Mouse (Mus musculus): ENCODE data around the gene Kif6.

Gene Kif6

DNA sequence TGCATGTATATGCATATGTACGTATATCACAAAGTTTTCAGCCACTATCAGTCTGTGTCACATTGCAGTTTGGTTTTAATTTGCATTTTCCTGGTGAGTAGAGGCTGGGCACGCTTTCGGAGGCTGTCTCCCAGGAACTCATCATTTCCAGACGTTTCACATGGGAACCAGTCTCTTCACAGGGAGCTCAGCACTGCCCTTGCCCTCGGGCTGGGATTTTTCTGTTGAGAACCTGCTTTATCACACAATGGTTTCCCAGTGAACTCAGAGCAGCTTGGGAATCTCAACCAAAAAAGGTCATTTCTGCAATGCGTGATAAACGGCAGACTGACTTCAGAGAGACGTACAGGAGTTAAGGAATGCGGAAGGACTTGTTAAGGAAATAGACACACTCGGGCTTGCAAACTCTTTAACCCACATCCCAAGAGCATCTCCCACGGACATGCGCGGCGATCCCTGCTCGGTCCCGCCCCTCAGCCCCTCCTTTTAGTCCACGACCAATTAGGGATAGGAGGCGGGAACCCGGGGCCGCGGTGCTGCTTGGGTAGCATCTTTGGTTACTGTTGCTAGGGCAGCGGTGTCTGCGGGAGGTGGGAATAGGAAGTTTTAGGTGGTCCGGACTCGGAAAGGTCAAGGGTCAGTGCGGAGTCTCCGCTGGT is at the start of gene Kif6:
Kif6 (plus strand) TSS at position 560 of the 659 bp plus-strand sequence.
- peak; percentile 88 for DNase-seq

DNA sequence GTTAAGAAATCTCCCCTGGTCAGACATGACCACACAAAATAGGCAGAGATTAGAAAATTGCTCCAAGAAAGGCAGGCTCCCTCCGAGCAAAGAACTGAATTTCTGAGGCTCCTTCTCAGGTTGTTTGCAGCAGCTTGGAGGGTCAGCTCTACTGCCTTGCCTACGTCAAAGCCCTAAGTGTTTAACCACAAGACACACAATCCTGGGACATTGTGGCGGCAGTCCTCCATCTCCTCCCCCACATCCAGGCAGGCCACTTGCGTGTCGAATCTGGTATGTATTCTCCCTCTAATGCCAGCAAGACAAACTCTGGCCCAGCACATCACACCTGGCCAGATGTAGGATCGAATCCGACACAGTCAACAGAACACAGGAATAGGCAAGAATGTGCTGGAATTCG is 46.2 kb upstream of the Kif6 start:
- DNase-seq: no peak

DNA sequence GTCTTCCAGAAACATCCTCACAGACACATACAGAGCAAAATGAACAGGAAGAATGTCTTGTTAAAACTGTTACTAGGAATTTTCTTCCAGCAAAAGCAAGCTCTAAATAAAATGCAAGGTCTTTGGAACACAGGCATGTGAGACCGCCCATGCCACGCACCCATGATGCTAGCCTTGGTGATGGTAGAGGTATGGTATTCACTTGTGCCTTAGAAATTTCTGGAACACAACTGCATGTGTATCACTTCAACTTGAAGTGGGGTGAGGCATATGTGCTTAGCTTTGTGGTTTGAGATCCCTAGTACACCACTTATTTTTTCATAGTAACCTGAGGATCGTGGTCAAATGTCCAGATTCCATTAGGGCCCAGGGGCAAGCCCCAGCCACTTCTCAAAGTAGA is 37.6 kb upstream of the Kif6 start:
- no peak for DNase-seq

DNA sequence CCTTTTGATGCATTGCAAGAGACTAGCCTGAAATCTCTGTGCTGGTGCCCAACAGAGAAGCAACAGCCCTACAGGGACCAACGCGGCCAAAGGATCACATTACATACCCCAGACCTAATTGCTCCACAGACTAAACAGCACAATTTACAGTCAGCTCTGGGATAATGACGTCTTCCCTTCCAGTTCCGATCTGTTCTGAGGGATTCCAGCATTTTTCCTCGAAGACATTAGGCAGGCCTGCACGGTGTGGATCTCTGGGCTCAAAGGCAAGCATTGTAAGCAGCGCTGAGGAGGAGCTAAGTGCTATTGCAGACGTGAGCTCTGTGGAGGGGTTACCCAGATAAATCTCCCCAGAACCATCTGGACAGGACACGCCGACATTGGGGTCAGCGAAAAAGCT is 32.5 kb upstream of the Kif6 start:
- DNase-seq: no peak

DNA sequence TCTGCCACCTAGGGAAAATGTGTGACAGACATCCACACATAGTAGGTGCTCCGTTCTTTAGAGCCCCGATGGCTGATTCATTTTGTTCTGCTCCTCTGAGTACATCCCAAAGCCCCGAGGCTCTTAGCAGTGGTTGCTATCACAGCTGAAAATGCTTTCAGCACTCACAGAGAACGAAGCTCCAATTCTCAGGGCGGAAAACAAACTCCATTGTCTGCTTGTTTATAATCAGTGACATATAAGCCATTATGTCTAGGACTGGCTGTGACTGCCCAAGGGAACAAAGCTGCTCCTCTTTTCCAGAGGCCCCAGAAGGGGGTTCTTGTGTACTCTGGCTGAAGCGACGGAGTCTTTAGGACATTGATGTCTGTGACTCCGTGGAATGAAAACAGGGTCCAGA is 24.9 kb upstream of the Kif6 start:
- DNase-seq: no peak

DNA sequence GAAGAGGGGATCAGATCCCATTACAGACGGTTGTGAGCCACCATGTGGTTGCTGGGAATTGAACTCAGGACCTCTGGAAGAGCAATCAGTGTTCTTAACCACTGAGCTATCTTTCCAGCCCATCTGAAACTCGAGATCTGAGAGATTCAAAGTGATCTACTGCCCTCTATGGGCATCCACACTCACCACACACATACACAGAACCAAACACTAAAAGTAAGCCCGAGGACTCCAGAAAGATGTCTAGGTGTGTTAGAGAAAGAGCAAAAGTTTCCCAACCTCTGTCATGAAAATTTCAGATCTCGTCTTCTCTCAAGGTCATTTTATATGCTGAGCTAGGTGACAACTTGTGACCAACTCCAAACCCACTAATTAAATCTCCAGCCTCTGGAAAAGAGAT is 9.5 kb upstream of the Kif6 start:
- no peak for DNase-seq

DNA sequence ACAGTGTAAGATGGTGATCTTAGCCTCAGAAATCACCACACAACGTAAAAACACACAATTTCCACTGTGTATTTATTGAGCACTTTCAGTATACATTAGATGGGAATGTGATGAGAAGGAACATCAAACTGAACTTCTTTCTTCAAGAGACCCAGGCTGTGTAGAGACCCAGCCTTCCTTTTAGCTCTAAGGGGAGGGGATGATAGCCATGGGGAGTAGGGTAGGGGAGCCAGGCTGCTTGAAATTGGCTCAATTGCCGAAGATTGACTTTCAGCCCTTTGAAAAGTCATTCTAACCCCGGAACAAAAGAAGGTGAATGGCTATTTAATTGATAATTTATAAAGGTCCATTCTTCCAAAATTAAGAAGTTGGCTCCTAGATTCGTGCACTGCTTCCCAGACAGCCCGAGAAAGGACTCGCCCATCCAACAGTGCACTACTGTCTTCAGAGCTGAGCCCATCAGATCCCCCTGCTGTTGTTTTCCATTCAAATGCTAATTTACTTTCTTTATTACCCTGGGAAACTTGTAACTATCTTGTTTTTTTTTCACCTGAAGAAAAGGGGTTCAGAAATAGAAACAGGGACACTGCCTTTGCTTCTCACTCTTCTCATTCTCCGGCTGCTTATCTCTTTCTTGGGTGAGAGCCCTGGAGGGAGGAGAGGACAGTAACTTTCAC is 7.4 kb upstream of the Kif6 start:
- DNase-seq: no peak

DNA sequence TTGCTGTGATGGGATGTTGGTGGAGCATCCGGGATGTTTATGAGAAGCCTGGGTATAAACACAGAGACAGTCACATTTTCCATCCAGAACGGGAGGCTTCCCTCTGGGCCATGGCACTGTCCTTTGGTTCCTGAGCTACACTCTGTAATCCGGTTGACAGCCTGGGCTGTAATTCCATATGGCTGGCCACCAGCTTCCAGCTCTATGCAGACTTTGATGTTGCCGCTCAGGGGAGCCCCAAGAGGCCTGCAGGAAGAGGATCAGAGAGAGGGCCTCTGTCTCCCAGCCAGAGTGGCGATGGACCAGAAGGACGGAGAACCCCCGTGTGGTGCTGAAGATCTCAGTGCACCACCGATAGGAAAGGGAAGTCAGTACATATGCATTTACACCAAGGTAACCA is 4.6 kb upstream of the Kif6 start:
- peak; percentile 17 to 21 for DNase-seq

DNA sequence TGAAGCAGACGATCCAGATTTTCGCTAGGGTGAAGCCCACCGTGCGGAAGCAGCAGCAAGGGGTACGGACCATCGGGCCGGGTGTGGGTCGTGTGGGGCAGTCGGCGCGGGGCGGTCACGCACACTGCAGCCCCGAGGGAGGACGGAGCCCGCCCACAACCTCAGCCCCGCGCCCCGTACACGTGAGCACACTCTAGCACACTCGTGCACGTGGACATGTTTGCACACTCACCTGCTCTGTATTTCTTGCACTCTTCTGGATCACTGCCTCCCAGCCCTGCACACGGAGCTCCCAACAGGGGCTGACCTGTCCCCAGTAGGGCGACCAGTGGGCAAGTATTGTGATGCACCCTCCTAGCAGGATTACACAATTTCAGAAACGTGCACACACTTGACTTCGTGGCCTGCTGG is 310 bp downstream of the Kif6 start:
- DNase-seq: no peak

DNA sequence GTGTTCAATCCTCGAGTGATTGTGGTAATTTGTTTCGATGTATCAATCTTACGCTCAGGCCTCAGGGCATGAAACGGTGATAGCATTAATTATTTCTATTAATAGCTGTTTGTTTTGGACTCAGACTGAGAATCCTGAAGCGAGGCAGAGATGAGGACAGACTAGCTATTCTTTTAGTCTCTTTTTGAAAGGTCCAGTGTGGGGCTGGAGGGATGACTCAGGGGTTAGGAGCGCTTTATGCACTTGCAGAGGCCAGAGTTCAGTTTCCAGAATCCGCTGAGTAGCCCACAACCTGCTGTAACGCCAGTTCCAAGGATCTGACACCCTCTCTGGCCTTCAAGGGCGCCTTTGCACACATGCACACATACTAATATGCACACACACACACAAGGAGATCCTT is 9.6 kb downstream of the Kif6 start:
- DNase-seq: no peak

DNA sequence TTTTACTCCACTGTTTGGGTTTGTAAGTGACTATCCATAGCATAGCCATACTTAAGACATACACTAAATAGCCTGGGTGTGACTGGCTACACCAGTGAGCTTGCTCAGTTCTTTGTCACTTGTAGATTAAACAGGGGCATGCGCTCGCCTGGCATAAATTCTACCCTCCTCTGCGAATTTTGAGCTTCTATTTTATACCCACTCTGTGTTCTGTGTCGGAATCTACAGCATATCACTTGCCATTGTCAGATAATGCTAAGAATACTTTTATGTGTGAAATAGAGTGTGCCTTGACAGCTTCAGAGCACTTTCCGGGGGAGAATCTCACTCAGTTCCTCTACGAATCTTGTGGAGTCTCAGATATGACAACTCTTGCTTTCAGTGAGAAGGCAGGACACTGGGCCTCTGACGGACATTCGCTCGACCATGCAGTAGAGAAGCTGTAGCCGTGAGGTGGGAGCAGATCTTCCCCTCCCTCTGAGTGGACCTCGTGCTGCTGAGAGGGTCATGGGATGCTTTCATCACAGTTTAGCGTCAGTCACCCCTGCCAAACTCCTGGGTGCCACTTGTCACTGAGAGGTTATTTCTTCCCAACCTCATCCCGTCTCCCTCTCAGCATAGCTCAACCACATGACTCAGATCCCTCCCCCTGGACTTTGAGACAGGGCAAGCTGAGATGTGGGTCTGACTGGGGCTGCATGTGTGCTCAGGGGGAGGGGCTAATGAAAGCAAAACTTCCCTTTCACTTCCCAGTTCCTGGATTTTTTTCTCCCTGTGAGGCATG is 12.3 kb downstream of the Kif6 start:
- DNase-seq: no peak

DNA sequence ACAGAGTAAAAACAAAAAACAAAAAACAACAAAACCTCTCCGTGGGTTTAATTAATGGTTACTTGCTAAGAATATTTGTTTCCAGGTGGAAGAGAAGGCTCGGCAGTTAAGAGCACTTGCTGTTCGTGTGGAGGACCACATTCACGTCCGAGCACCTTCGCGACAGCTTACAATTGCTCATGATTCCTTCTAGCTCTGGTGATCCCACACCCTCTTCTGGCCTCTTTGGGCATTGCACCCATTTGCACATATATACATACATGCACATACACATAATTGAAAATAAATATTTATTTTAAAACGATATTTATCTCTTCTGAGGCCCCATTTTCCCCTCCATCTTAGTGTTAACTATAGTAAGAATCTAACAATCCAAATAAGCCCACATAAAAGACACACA is 13.9 kb downstream of the Kif6 start:
- DNase-seq: peak in 1 of 2 experiments; percentile 36

DNA sequence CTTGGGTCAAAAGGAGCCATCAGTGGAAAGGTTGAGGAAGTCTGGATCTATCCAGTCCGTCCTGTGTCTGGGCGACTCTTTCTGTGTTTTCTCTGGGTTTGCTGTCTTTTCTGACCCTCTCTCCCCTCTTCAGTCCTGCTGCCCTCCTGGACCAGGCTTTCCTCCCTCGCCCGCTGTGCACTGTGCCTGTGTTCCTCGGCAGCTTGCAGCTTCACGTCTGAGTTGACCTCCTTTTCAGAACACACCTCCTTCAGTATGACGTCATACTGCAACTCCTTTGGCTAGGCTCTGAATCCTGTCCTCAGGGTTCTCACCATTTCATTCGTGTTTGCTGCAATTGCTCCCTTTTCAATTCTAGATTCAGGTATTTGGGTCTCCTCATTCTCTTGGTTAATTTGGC is 18.1 kb downstream of the Kif6 start:
- peak; percentile 65 to 76 for DNase-seq

DNA sequence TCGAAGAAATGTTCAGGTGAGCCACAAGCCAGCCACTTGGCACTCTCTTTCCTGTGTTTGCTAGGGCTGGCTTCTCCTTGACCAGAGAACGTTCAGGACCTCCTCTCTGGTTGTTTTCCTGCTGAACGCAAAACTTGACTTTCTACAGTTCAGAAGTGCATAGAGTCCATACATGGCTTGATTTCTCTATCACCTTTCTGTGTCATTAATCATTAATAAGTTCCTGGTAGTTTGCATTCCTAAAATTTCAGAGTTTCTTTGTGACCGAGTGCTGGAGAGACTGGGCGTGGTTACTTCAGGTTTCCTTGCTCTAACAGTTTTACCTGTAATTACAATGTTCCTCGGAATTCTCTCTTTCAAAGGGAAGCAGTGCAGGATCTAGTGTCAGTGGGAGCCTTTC is 27.0 kb downstream of the Kif6 start:
- DNase-seq: no peak

DNA sequence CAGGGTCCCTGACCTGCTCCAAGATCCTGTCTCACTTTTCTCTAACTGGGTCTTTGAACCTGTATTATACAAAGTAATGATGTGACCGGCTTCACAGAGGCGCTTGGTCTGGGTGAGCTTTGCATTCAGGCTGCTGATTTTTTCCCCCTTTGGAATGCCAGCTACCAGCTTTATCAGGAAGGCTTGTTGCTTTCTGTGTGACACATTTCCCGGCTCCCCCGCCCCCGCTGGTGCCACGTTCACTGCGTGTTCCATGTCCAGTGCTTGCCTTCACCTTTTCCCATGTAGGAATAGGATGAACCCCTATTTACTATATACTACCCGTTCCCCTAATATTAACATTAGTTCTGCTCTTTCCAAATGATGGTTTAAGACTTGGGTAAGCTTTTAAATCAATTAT is 27.4 kb downstream of the Kif6 start:
- no peak for DNase-seq

DNA sequence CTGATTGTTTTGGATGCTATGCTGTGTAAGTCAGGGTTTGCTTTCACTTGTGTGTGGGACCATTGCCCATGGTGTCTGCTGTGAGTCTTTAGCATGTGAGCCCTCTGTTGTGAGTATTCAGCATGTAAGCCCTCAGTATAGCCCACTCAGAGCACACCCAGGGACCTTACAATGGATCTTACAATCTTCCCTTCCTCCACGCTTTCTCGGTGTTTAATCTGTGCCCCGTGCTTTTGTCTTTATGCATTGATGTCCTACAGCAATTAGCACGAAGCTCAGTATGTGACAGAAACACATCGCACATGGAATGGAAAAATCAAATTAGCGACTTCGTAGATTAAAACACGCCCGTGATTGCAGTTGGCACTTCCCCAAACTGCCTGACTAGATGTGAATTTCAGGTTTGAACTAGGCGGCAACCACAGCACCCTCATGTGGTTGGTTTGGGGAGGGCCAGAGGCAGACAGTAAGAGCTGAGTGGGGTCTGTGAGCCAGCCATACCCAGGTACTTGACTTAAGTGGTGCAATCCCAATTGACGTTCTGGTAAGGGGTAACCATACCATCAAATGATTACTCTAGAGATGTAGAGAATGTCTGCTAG is 28.1 kb downstream of the Kif6 start:
- DNase-seq: peak; percentile 41 to 50

DNA sequence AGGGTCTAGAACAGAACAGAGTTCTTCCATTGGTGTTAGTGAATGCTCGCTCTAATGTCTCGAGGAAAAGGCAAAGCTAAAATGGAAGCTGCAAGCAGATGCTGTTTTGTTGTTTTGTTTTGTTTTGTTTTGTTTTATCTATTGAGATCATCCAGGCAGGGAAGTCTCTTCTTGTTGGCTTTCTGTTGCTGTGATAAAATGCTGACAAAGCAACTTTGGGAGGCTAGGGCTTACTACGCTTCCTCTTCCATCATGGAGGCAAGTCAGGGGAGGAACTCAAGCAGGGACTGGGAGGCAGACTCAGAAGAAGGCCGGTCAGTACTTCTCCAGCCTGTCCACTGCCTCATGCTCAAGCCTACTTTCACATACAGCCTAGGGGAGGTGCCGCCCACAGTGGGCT is 31.3 kb downstream of the Kif6 start:
- DNase-seq: no peak

DNA sequence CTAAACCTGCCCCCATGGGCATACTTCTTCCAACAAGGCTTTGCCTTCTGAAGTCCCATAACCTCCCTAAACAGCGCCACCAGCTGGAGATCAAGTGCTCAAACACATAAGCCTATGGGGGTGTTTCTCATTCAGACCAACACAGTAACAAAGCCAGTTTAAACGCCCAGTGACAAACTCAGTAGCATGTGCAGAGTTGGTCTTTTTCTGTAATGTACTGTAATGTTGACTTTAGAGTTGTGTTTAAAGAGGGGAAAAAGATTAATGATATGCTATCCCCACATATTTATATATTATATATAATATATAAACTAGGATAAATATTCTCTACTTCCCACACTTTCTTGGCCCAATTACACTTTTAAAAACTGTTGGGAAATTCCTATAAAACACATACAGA is 34.0 kb downstream of the Kif6 start:
- DNase-seq: no peak

DNA sequence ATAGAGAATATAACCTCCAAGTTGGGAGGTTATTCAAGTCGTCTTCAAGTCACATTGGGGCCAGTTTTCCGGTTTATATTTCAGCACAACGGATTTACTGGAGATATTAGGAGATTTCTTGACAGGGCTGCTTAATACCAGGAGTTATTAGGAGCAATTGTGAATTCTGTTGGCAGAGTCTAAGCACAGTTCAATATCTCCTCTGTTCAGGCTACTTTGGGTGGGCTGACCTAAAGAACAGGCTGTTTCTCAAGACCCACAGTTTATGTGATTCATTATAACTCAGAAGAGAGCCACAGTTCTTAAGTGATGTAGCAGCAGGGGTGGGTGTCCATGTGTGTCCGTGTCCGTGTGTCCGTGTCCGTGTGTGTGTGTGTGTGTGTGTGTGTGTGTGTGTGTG is 34.5 kb downstream of the Kif6 start:
- no peak for DNase-seq

DNA sequence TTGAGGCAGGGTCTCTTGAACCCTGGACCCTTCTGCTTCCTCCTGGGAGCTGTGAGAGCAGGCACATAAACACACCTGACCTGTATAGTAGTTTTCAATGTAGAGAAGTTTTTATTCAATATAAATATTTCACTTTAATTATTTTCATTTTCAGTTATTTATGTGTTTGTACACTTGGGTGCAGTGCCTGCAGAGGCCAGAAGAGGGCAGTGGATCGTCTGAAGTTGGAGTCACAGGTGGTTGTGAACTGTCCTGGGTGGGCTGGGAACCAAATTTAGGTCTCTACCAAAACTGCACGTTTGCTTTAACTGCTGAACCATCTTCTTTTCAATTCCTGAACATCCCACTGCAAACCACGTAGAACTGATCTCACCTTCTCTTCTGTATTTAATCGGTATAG is 35.4 kb downstream of the Kif6 start:
- DNase-seq: peak in 1 of 2 experiments; percentile 17

DNA sequence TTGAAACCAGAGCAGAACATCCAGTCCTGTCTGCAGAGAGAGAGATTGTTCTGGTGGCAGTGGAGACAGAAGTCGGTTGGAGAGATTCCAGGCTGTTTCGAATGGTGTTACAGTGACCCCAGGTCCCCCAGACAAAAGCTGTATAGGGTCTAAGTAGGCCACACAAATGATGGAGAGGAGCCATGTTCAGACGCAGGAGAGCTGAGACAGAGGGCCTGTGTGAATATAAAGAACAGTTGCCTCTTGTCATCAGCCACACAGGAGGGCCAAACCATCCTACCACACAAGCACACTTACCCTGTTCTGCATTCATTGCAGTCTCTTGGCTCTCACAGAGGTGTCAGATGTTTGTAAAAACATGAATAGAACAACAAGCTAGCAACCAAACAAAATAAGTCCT is 37.4 kb downstream of the Kif6 start:
- peak in 1 of 2 experiments; percentile 13 for DNase-seq

DNA sequence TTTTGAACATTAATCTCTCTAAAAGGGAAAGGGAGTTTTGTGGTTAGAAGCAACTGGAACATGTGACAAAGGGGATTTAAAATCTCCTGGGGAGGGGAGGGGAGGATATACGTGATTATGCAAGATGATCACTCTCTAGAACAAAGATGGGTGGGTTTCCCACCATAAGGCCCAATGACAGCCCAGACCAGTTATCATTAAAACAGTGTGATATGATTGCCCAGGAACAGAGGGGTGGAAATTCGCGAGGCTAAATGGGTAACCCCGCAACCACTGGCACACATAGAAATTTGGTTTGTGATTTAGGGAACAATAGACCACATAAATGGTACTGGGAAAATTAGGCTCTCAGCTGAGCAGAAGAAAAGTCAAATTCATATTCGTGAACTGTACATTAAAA is 37.9 kb downstream of the Kif6 start:
- no peak for DNase-seq

DNA sequence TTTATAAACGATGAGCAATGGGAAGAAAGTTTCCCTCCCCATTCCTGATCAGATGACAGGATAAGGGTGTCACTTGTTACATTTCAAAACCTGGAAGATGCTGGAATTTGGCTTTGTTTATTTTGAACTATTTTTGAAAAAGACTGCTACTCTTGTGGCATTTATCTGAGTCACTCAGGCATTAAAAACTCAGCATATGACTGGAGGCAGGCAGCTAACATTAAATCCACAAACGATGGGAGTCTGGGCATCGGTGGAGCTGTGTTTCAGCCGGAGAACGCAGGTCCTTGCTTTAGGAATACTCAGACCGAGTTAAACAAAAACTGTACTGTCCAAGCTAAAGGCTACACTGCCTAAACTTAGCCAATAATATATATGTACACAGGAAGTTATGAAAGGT is 46.7 kb downstream of the Kif6 start:
- no peak for DNase-seq

DNA sequence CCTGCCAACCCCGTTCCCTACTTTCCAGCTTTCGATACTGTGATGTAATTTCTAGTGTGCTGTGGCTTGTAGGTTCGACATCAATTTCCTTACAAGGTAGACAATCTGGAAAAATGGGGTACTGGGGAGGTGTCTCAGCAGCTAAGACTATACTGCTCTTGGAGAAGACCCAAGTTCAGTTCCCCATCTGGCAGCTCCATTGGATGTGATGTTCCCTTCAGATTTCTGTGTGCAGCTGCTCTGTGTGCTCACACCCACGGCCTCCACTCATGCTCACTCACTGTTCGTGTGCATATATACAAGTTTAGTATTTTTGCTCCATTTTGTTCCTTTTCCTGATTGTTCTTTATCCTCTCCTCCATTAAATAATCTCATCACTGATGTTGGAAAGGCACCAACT is 51.8 kb downstream of the Kif6 start:
- DNase-seq: no peak
